Mouse (Mus musculus) CH12.LX (cell line): ENCODE results near the gene Orc6. TPM values are rescaled to one million over a fixed set of nuclear protein-coding genes. Genes with fewer than 3 reads are reported as not detected.

Experiments used
- DNase-seq: peaks from one replicate; pipeline ENCODE4 v3.0.0-alpha.2; 2013; ENCODE audit errors: extremely low read depth
- H3K27ac ChIP-seq: 2 replicates; pipeline ENCODE4 v1.5.1; 2012; ENCODE audit warnings: low read depth, mild to moderate bottlenecking, control low read depth, moderate library complexity; ENCODE audit not compliant: insufficient read depth
- H3K27me3 ChIP-seq: replicated peaks from 2 replicates; pipeline ENCODE3; 2012; ENCODE audit warnings: inconsistent platforms
- H3K36me3 ChIP-seq, 2 experiments: replicated peaks in 1 of 2; 2 replicates each; pipeline versions ENCODE3 to v1.6.1; 2012; ENCODE audit warnings: inconsistent platforms in 1 of 2, low read length in 1 of 2, mild to moderate bottlenecking in 1 of 2, mixed read lengths in 1 of 2, moderate library complexity in 1 of 2; ENCODE audit not compliant: control insufficient read depth in 1 of 2, insufficient read depth in 1 of 2
- H3K4me1 ChIP-seq, 2 experiments: 2 replicates each; pipeline ENCODE4 v1.6.1; 2012; ENCODE audit warnings: inconsistent platforms in 1 of 2, moderate library complexity in 1 of 2; ENCODE audit not compliant: insufficient read depth in 2 of 2, control insufficient read depth in 1 of 2
- H3K4me2 ChIP-seq: 2 replicates; pipeline ENCODE4 v1.6.1; 2012; ENCODE audit warnings: low read depth, mild to moderate bottlenecking, control low read depth; ENCODE audit not compliant: poor library complexity, insufficient read depth, severe bottlenecking
- H3K4me3 ChIP-seq, 3 experiments: fragments of 150-350 bp in 1 of 3; sonication (generic) in 1 of 3; replicated peaks in 1 of 3; 2 replicates each; pipeline versions ENCODE3 to v1.5.1; 2011 to 2012; ENCODE audit warnings: low read depth in 2 of 3, low read length in 2 of 3, mild to moderate bottlenecking in 2 of 3, moderate library complexity in 2 of 3, control low read depth in 1 of 3, improper control_type of control experiment in 1 of 3, inconsistent platforms in 1 of 3, mixed read lengths in 1 of 3; ENCODE audit not compliant: poor library complexity in 1 of 3
- H3K79me2 ChIP-seq: replicated peaks from 2 replicates; pipeline ENCODE4 v1.6.1; 2012; ENCODE audit warnings: mild to moderate bottlenecking, moderate library complexity; ENCODE audit not compliant: control insufficient read depth, poor library complexity, insufficient read depth, severe bottlenecking; ENCODE audit errors: extremely low read depth
- H3K9ac ChIP-seq: 2 replicates; pipeline ENCODE4 v1.6.1; 2012; ENCODE audit warnings: low read depth, mild to moderate bottlenecking, control low read depth, moderate library complexity; ENCODE audit not compliant: insufficient read depth
- H3K9me3 ChIP-seq: replicated peaks from 2 replicates; pipeline ENCODE3; 2012; ENCODE audit warnings: low read length, inconsistent platforms, mixed read lengths
- BHLHE40 ChIP-seq: IDR thresholded peaks from 2 replicates; pipeline ENCODE4 v1.6.1; 2011; ENCODE audit warnings: mild to moderate bottlenecking, low read depth, low read length, improper control_type of control experiment
- CHD1 ChIP-seq: IDR thresholded peaks from 2 replicates; pipeline ENCODE4 v1.6.1; 2012; ENCODE audit warnings: low read depth, low read length, improper control_type of control experiment, inconsistent platforms
- CHD2 ChIP-seq: IDR thresholded peaks from 2 replicates; pipeline ENCODE4 v1.6.1; 2011; ENCODE audit warnings: low read length, improper control_type of control experiment
- E2F4 ChIP-seq: IDR thresholded peaks from 2 replicates; pipeline ENCODE4 v1.6.1; 2011; ENCODE audit warnings: low read depth, low read length, improper control_type of control experiment; ENCODE audit not compliant: insufficient replicate concordance
- EP300 ChIP-seq: IDR thresholded peaks from 2 replicates; pipeline ENCODE4 v1.6.1; 2011; ENCODE audit warnings: low read length, improper control_type of control experiment
- ETS1 ChIP-seq: conservative IDR thresholded peaks from 2 replicates; pipeline ENCODE4 v1.6.1; 2012; ENCODE audit warnings: low read depth, mild to moderate bottlenecking, inconsistent platforms, low read length, improper control_type of control experiment, moderate library complexity
- HCFC1 ChIP-seq: IDR thresholded peaks from 2 replicates; pipeline ENCODE4 v1.6.1; 2012; ENCODE audit warnings: low read depth, mild to moderate bottlenecking, inconsistent platforms, low read length, improper control_type of control experiment
- KAT2A ChIP-seq: IDR thresholded peaks from 2 replicates; pipeline ENCODE4 v1.6.1; 2012; ENCODE audit warnings: low read length, improper control_type of control experiment, inconsistent platforms; ENCODE audit not compliant: insufficient replicate concordance
- MAFK ChIP-seq: IDR thresholded peaks from 2 replicates; pipeline ENCODE4 v1.6.1; 2011; ENCODE audit warnings: low read length, improper control_type of control experiment; ENCODE audit not compliant: insufficient replicate concordance
- MAX ChIP-seq: IDR thresholded peaks from 2 replicates; pipeline ENCODE4 v1.6.1; 2011; ENCODE audit warnings: low read length, improper control_type of control experiment
- MXI1 ChIP-seq: IDR thresholded peaks from 2 replicates; pipeline ENCODE4 v1.6.1; 2011; ENCODE audit warnings: mild to moderate bottlenecking, low read depth, low read length, improper control_type of control experiment
- NELFE ChIP-seq: IDR thresholded peaks from 2 replicates; pipeline ENCODE4 v1.6.1; 2011; ENCODE audit warnings: low read depth, low read length, improper control_type of control experiment
- PAX5 ChIP-seq: IDR thresholded peaks from 2 replicates; pipeline ENCODE4 v1.6.1; 2012; ENCODE audit warnings: low read length, inconsistent platforms, mixed read lengths
- POLR2A ChIP-seq: IDR thresholded peaks from 2 replicates; pipeline ENCODE4 v1.6.1; 2011; ENCODE audit warnings: low read depth, mild to moderate bottlenecking, improper control_type of control experiment, low read length
- POLR2AphosphoS2 ChIP-seq: IDR thresholded peaks from 2 replicates; pipeline ENCODE4 v1.6.1; 2011; ENCODE audit warnings: low read depth, low read length, improper control_type of control experiment
- RAD21 ChIP-seq: IDR thresholded peaks from 2 replicates; pipeline ENCODE4 v1.6.1; 2011; ENCODE audit warnings: low read depth, mild to moderate bottlenecking, low read length, improper control_type of control experiment, moderate library complexity
- RCOR1 ChIP-seq: conservative IDR thresholded peaks from 2 replicates; pipeline ENCODE4 v1.6.1; 2012; ENCODE audit warnings: low read depth, mild to moderate bottlenecking, inconsistent platforms, low read length, improper control_type of control experiment
- SIN3A ChIP-seq: IDR thresholded peaks from 2 replicates; pipeline ENCODE4 v1.6.1; 2012; ENCODE audit warnings: low read length, improper control_type of control experiment, inconsistent platforms
- SMC3 ChIP-seq: IDR thresholded peaks from 2 replicates; pipeline ENCODE4 v1.6.1; 2011; ENCODE audit warnings: low read depth, low read length, improper control_type of control experiment
- TBP ChIP-seq: conservative IDR thresholded peaks from 2 replicates; pipeline ENCODE4 v1.6.1; 2011; ENCODE audit warnings: low read depth, low read length, improper control_type of control experiment
- TCF12 ChIP-seq: IDR thresholded peaks from 2 replicates; pipeline ENCODE4 v1.6.1; 2014; ENCODE audit warnings: low read depth, mild to moderate bottlenecking, inconsistent platforms, low read length, improper control_type of control experiment
- UBTF ChIP-seq: IDR thresholded peaks from 2 replicates; pipeline ENCODE4 v1.6.1; 2012; ENCODE audit warnings: low read depth, mild to moderate bottlenecking, inconsistent platforms, low read length, improper control_type of control experiment, moderate library complexity
- USF2 ChIP-seq: conservative IDR thresholded peaks from 2 replicates; pipeline ENCODE4 v1.6.1; 2011; ENCODE audit warnings: low read depth, low read length, improper control_type of control experiment
- ZKSCAN1 ChIP-seq: IDR thresholded peaks from 2 replicates; pipeline ENCODE4 v1.6.1; 2012; ENCODE audit warnings: low read depth, inconsistent platforms, low read length, improper control_type of control experiment, borderline replicate concordance
- ZMIZ1 ChIP-seq: IDR thresholded peaks from 2 replicates; pipeline ENCODE4 v1.6.1; 2012; ENCODE audit warnings: low read depth, mild to moderate bottlenecking, inconsistent platforms, low read length, improper control_type of control experiment
- dilution Hi-C: fragments of 300-500 bp; cut with MboI; formaldehyde crosslinking; loops from 2 replicates; pipeline ENCODE4 v1.14.3; 2020; ENCODE audit warnings: low sequenced_read_pairs; ENCODE audit not compliant: extremely low pct_unique_long_range_greater_than_20kb, extremely low pct_ligation_motif_present
- in situ Hi-C: fragments of 300-500 bp; cut with MboI; formaldehyde crosslinking; loops from 3 replicates; pipeline ENCODE4 v1.14.3; 2019; ENCODE audit warnings: low sequenced_read_pairs, low pct_ligation_motif_present, low pct_unique_long_range_greater_than_20kb, mixed read lengths
- polyA plus RNA-seq: library from polyadenylated mRNA; unstranded; fragments of >175 nt; gene quantifications from 2 replicates; pipeline ENCODE4 v1.2.1, GENCODE M21; 2012; ENCODE audit warnings: low read depth; ENCODE audit not compliant: insufficient read length
- total RNA-seq, 2 experiments: library from RNA; depleted of rRNA; stranded (reverse); fragments of 300-350 nt in 1 of 2; fragments of >200 nt in 1 of 2; gene quantifications; 2 replicates each; pipeline ENCODE4 v1.2.3; 2012 to 2014

Gene Orc6
- total and polyA plus RNA-seq, 3 experiments = 97.2 to 238 (median 140) TPM

DNA sequence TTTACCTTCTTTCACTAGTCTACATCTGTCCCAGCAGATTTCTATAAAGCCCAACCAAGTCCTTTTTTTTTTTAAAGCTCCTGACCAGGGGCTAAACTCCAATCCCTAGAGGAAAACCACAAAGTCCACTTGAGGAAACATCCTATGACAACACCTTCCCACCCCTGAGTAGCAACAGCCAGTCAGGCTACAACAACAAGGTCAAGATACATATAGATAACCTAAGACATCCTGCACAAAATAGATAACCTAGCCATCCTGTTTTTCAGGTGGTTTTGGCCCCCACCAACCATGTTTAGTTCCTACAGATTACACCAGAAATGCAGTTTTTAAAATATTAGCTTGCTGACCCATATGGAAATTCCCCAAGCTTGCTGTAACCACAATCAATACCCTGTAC, 35.7 kb downstream of the Orc6 start:
- DNase-seq = no peak
- TF ChIP-seq POLR2A (no peak), MAX (no peak), EP300 (no peak), MXI1 (no peak)
- Histone ChIP-seq H3K9me3 (no peaks in the 10 kb centered on the region), H3K9ac (no peak overlapping the region), H3K4me3 (no peak overlapping the region), H3K4me2 (no peak overlapping the region), H3K36me3 (no peaks in the 10 kb centered on the region), H3K27ac (no peak overlapping the region), H3K79me2 (no peaks in the 10 kb centered on the region), H3K27me3 (peaks cover 2% of the 10 kb centered on the region), H3K4me1 (0 out of 4 replicates have a peak, but pooled peaks cover 0 to 2% of the 10 kb centered on the region in 2 experiments)
- dilution Hi-C loops (no loop called here), in situ Hi-C loops (no loop called here)

DNA sequence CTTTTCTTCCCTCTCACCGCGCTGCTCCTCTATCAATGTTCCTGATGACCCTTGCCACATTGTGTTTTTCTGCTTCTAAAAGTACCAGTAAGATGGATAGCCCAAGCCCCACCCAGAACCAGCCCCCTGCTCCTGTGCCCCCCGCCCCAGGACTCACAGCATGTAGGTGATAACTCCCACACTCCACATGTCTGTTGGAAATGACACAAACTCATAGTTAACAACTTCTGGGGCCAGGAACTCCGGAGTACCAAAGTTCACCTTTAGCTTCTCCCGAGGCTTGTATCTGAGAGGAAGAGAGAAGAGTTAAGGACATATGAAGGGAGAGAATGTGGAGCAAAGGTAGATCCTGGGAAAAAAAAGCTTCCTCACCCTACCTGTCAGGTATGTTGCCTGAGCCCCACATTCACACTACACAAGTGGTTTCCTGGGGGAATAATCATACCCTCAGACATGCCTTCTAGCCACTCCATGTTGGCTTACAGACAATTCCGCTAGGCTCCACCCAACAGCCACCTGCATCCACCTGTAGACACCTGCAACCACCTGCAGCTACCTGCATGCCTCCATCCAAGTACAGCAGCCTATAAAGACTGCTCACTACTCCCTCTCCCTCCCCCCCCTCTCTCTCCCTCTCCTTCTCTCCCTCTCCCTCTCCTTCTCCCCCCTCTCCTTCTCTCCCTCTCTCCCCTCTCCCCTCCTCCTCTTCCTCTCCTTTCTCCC, 36.9 kb downstream of the Orc6 start:
- no peaks in the 10 kb centered on the region for H3K36me3 ChIP-seq
- TF ChIP-seq TCF12 (no peak), MAFK (no peak), TBP (no peak), RCOR1 (no peak), NELFE (no peak), ZKSCAN1 (no peak), PAX5 (no peak), USF2 (no peak)
- TF ChIP-seq, all 38 proteins: peak for 0
- Histone ChIP-seq H3K9me3 (no peaks in the 10 kb centered on the region), H3K9ac (no peak overlapping the region), H3K27ac (no peak overlapping the region), H3K4me3 (no peak overlapping the region), H3K27me3 (peaks cover 2% of the 10 kb centered on the region), H3K79me2 (no peaks in the 10 kb centered on the region), H3K4me2 (no peak overlapping the region), H3K4me1 (0 out of 4 replicates have a peak, but pooled peaks cover 0 to 2% of the 10 kb centered on the region in 2 experiments)
- dilution Hi-C loops (no loop called here), in situ Hi-C loops (no loop called here)
- no peak for DNase-seq

DNA sequence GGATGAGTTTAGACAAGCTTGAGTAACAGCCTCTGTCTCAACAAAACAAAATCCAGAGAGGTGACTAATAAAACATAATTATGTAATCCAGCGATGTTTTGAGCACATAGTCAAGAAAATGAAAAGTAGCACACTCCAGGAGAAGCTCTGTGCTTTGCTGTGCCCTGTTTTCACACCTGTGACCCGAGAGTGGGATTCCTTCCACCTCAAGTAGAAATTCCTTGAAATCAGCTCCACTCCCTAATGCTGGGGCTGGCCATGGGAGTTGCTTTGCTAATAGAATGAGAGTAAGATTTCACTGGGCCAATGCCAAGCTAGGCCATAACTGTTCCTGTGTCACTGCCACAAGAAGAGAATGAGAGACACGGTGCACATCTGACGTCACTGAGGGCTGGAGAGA, 38.2 kb downstream of the Orc6 start:
- TF ChIP-seq UBTF (no peak), BHLHE40 (no peak), RAD21 (no peak), ETS1 (no peak), POLR2A (no peak), EP300 (no peak), MAFK (no peak), CHD2 (no peak), SIN3A (no peak), E2F4 (no peak), ZMIZ1 (no peak), CHD1 (no peak), SMC3 (no peak), TBP (no peak), KAT2A (no peak), HCFC1 (no peak), POLR2AphosphoS2 (no peak)
- no peak overlapping the region for H3K27ac ChIP-seq
- H3K9me3 ChIP-seq = no peaks in the 10 kb centered on the region
- H3K4me3 ChIP-seq = no peak overlapping the region
- DNase-seq = no peak
- H3K9ac ChIP-seq = no peak overlapping the region
- H3K79me2 ChIP-seq = no peaks in the 10 kb centered on the region
- 0 out of 4 replicates have a peak, but pooled peaks cover 0 to 2% of the 10 kb centered on the region in 2 experiments for H3K4me1 ChIP-seq
- in situ Hi-C loops (no loop called here), dilution Hi-C loops (no loop called here)
- H3K4me2 ChIP-seq = no peak overlapping the region
- no peaks in the 10 kb centered on the region for H3K36me3 ChIP-seq
- no peaks in the 10 kb centered on the region for H3K27me3 ChIP-seq
